Mouse (Mus musculus) heart, embryonic 14.5 days (tissue): ENCODE measurements around the gene Atp2a2. TPM values are rescaled to one million over a fixed set of nuclear protein-coding genes. Genes with fewer than 3 reads are reported as not detected.

Experiments
- ATAC-seq: fragments of 200-750 bp; cut with Nextera tagmentation; 2 replicates; pipeline ENCODE4 v1.8.0; 2017; ENCODE audit warnings: low read depth, moderate TSS enrichment; ENCODE audit not compliant: insufficient number of reproducible peaks, insufficient read depth, low FRiP score
- H3K27ac ChIP-seq, 2 experiments: fragments of 200-500 bp in 1 of 2; fragments of 300-500 bp in 1 of 2; sonication (generic) in 1 of 2; replicated peaks in 1 of 2; 2 replicates each; pipeline ENCODE4 v1.5.1; 2012 to 2014; ENCODE audit warnings: low read depth in 2 of 2, low read length in 2 of 2, control low read depth in 1 of 2, mild to moderate bottlenecking in 1 of 2, mixed read lengths in 1 of 2; ENCODE audit not compliant: control insufficient read depth in 1 of 2, insufficient read depth in 1 of 2
- H3K27me3 ChIP-seq: fragments of 300-500 bp; sonication (generic); 2 replicates; pipeline ENCODE4 v1.6.1; 2014; ENCODE audit warnings: mild to moderate bottlenecking, low read length, control low read depth; ENCODE audit not compliant: control insufficient read depth, insufficient read depth
- H3K36me3 ChIP-seq: fragments of 300-500 bp; sonication (generic); 2 replicates; pipeline ENCODE4 v1.6.1; 2014; ENCODE audit warnings: mild to moderate bottlenecking, control low read depth, low read length, mixed read lengths; ENCODE audit not compliant: control insufficient read depth, insufficient read depth
- H3K4me1 ChIP-seq, 2 experiments: fragments of 200-500 bp in 1 of 2; fragments of 300-500 bp in 1 of 2; sonication (generic) in 1 of 2; 2 replicates each; pipeline ENCODE4 v1.6.1; 2012 to 2014; ENCODE audit warnings: low read length in 2 of 2, control low read depth in 1 of 2, mixed read lengths in 1 of 2; ENCODE audit not compliant: control insufficient read depth in 2 of 2, insufficient read depth in 2 of 2
- H3K4me2 ChIP-seq: fragments of 300-500 bp; sonication (generic); 2 replicates; pipeline ENCODE4 v1.6.1; 2014; ENCODE audit warnings: mild to moderate bottlenecking, low read length
- H3K4me3 ChIP-seq, 2 experiments: fragments of 200-500 bp in 1 of 2; fragments of 300-500 bp in 1 of 2; sonication (generic) in 1 of 2; 2 replicates each; pipeline ENCODE4 v1.5.1; 2012 to 2014; ENCODE audit warnings: low read length in 2 of 2, mild to moderate bottlenecking in 2 of 2, control low read depth in 1 of 2, low read depth in 1 of 2, moderate library complexity in 1 of 2; ENCODE audit not compliant: control insufficient read depth in 1 of 2, insufficient read depth in 1 of 2
- H3K9ac ChIP-seq: fragments of 300-500 bp; sonication (generic); 2 replicates; pipeline ENCODE4 v1.6.1; 2014; ENCODE audit warnings: mild to moderate bottlenecking, low read length
- H3K9me3 ChIP-seq: fragments of 300-500 bp; sonication (generic); 2 replicates; pipeline ENCODE4 v1.6.1; 2016; ENCODE audit warnings: low read length, control low read depth; ENCODE audit not compliant: control insufficient read depth
- WGBS: fragments of 180-500 bp; shearing (Covaris S2); extraction: QIAGEN DNeasy Blood & Tissue Kit; methylation state at CpG from one replicate; pipeline ENCODE4 v1.1.7; 2014; 5-methylcytosine and 5-hydroxymethylcytosine counted together
- polyA plus RNA-seq: library from polyadenylated mRNA; unstranded; fragments of >200 nt; fragmentation: Nextera tagmentation; extraction: Ambion mirVana; gene quantifications from 2 replicates; pipeline ENCODE4 v1.2.1, GENCODE M21; 2014

Atp2a2 gene
- polyA plus RNA-seq, 1 experiment from 2014 or later: 472 TPM

DNA sequence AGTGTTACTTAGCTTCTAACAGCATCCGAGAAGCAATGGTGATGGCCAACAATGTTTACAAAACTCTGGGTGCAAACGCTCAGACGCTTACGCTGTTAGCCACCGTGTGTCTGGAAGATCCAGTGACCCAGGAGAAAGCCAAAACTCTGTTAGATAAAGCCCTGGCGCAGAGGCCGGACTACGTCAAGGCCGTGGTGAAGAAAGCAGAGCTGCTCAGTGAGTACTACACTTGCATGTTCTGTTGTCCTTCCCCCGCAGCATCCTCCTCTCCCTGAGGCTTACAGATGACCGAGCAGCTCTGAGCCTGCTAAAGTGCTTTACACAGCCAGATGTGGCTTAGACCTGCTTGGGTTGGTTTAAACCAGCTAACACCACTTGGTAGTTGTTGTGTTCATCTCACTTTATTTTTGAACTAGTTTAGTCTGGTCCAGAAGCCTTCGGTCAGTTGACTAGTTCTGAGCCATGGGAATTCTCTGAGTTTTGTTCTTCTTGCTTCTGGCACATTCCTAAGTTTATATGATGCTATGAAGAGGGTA lies 61.9 kb downstream of the Atp2a2 start:
- Histone ChIP-seq H3K9ac (0 out of 2 replicates have a peak overlapping the region, but pooled peaks have one; percentile 12), H3K36me3 (peaks cover 100% of the 10 kb centered on the region), H3K27ac (peak overlapping the region in 1 of 2 experiments; percentile 63; a peak in 1 of 4 replicates), H3K4me1 (peaks cover 2 to 11% of the 10 kb centered on the region in 2 experiments; a peak in 3 of 4 replicates), H3K4me2 (no peak overlapping the region), H3K27me3 (no peaks in the 10 kb centered on the region), H3K9me3 (no peaks in the 10 kb centered on the region), H3K4me3 (no peak overlapping the region)
- no peak for ATAC-seq
- WGBS: 90% methylated on average over 12 of the region's 12 CpGs

DNA sequence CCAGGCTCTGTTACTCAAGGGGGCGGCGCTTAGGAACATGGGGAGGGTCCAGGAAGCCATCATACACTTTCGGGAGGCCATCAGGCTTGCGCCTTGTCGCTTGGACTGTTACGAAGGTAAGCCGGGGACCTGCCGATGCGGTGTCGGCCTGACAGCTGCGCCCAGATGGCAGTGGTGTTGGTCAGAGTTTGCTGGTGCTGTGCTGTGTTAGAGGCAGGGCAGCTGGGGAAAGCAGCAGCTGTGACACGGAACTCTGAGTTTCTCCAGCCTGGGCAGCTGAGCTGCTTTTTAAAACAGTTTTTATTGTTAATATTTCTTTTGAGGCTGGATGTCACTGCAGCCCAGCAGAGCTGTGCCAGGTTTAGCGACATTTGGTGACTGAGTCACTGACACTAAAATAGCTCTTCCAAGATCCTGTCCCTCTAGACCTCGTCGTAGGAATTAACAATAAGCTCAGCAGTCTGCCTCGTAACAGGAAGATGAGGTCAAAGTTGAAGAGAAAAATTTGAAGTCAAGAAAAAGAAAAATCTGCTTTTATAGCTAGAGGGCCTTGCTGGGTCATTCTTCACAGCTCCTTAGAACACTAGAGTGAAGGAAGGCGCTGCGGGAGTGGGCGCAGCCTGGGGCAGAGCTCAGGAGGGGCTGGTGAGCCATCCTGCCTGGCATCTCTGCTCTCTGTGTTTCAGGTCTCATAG lies 62.5 kb downstream of the Atp2a2 start:
- peak overlapping the region; percentile 63 to 64 for H3K27ac ChIP-seq
- H3K9me3 ChIP-seq: no peaks in the 10 kb centered on the region
- H3K4me2 ChIP-seq: no peak overlapping the region
- peaks cover 100% of the 10 kb centered on the region for H3K36me3 ChIP-seq
- no peak overlapping the region for H3K4me3 ChIP-seq
- H3K9ac ChIP-seq: 0 out of 2 replicates have a peak overlapping the region, but pooled peaks have one; percentile 12
- no peaks in the 10 kb centered on the region for H3K27me3 ChIP-seq
- WGBS: 75% methylated on average over 19 of the region's 19 CpGs
- ATAC-seq: no peak
- H3K4me1 ChIP-seq: peaks cover 2 to 11% of the 10 kb centered on the region in 2 experiments; a peak in 3 of 4 replicates

DNA sequence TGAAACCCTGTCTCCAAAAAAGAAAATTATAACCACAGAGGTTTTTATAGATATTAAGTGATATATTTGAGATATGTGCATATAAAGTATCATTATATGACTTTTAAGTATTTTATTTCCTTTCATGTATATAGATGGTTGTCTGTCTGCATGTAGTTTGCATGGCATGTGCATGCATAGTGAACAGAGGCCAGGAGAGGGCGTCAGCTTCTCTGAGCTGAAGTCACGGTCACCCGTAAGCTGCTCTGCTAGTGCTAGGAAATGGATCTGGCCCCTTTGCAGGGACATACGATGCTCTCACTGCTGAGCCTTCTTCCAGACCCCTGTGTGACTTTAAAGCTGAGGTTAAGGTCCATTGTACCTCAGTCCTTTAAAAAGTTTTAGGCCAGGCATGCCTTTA lies 67.5 kb downstream of the Atp2a2 start:
- H3K9me3 ChIP-seq: no peaks in the 10 kb centered on the region
- H3K27ac ChIP-seq: no peak overlapping the region
- H3K9ac ChIP-seq: no peak overlapping the region
- no peak overlapping the region for H3K4me3 ChIP-seq
- H3K4me2 ChIP-seq: no peak overlapping the region
- no peak for ATAC-seq
- 0 out of 4 replicates have a peak, but pooled peaks cover 0 to 5% of the 10 kb centered on the region in 2 experiments for H3K4me1 ChIP-seq
- 79% methylated on average over 4 of the region's 4 CpGs for WGBS
- H3K36me3 ChIP-seq: peaks cover 99% of the 10 kb centered on the region
- H3K27me3 ChIP-seq: no peaks in the 10 kb centered on the region

DNA sequence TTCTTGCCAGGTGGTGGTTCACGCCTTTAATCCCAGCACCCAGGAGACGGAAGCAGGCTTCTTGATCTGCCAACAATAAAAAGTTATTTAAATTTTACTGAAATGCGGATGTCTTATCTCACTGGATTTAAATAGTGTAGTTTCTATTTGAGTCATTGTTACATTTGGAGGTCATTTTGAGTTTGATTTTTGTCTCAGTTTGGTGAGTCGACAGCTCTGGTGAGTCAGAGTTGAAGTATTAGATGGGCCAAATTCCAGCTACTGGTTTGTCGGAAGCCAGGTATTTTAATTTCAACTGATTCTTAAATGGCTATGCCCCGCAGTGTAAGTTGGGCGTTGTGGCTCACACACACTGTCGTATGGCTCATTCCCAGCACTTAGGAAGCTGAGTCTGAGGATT lies 70.8 kb downstream of the Atp2a2 start:
- no peak for ATAC-seq

DNA sequence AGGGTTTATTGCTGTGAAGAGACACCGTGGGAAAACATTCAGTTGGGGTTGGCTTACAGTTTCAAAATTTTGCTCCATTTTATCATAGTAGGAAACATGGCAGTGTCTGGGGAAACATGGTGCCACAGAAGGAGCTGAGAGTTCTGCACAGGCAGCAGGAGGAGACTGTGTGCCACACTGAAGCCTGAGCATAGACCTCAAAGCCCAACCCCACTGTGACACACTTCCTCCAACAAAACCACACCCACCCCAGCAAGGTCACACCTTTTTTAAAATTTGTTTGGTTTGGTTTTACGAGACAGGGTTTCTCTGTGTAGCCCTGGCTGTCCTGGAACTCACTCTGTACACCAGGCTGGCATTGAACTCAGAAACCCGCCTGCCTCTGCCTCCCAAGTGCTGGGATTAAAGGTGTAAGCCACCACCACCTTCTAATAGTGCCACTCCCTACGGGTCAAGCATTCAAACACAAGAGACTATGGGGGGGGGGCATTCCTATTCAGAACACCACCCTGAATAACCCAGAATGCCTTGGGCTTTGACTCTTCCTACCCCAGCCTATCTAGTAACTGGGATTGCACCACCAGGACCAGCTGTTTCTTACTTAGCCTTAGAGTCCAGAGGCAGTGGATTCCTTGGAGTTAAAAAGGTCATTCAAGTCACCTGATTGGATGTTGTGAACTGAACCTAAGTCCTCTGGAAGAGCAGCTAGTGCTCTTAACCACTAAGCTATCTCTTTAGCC lies 71.8 kb downstream of the Atp2a2 start:
- Histone ChIP-seq H3K27ac (no peak overlapping the region), H3K9me3 (no peaks in the 10 kb centered on the region), H3K27me3 (no peaks in the 10 kb centered on the region), H3K9ac (no peak overlapping the region), H3K4me1 (no peaks in the 10 kb centered on the region), H3K4me3 (no peak overlapping the region), H3K36me3 (peaks cover 79% of the 10 kb centered on the region), H3K4me2 (no peak overlapping the region)
- 89% methylated on average over 4 of the region's 4 CpGs for WGBS
- ATAC-seq: no peak

More for the DNA sequence above, 70.8 kb downstream of the Atp2a2 start:
- Histone ChIP-seq H3K36me3 (peaks cover 86% of the 10 kb centered on the region), H3K4me3 (no peak overlapping the region), H3K4me1 (no peaks in the 10 kb centered on the region), H3K27me3 (no peaks in the 10 kb centered on the region), H3K9ac (no peak overlapping the region), H3K4me2 (no peak overlapping the region), H3K9me3 (no peaks in the 10 kb centered on the region), H3K27ac (no peak overlapping the region)
- WGBS: 66% methylated on average over 8 of the region's 8 CpGs

DNA sequence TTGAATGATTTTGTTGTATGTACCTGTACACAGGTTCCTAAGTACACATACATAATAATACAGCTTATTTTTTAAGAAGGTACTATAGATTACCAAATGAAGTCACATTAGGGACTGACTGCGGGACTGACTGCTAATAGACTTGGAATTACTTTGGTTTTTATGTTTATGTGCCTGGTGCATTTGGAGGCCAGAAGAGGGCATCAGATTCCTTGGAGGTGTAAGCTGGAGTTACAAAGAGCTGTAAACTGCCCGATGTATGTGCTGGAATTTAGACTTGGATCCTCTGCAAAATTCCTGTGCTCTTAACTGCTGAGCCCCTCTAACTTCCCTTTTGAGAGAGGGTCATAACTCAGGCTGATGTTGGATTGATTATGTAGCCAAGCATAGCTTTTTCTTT lies 76.5 kb downstream of the Atp2a2 start:
- Histone ChIP-seq H3K27me3 (no peaks in the 10 kb centered on the region), H3K4me3 (no peak overlapping the region), H3K9me3 (no peaks in the 10 kb centered on the region), H3K36me3 (peaks cover 36% of the 10 kb centered on the region), H3K4me1 (peaks cover 4 to 15% of the 10 kb centered on the region in 2 experiments; a peak in 3 of 4 replicates), H3K4me2 (no peak overlapping the region), H3K27ac (no peak overlapping the region), H3K9ac (no peak overlapping the region)
- no peak for ATAC-seq
- WGBS: 69% methylated on average over 2 of the region's 2 CpGs

DNA sequence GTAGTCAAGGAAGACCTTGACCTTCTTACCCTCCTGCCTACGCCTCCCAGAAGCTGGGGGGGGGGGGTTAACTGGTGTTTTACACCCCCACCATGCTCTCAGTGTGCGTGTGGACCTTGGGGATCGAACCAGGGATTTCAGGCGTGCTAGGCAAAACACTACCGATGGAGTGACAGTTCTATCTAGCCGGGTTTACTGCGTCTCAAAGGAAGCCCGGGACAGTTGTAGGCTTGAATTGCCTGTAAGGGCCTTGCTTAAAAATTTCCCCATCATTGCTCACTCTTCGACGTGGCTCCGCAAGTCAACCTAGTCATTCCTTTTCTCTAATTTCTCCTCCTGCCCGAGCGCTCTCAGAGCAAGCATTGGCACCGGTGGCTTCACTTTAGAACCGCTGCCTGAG lies 78.9 kb downstream of the Atp2a2 start:
- H3K4me1 ChIP-seq: peaks cover 4 to 15% of the 10 kb centered on the region in 2 experiments; a peak in 3 of 4 replicates
- no peaks in the 10 kb centered on the region for H3K9me3 ChIP-seq
- H3K27me3 ChIP-seq: no peaks in the 10 kb centered on the region
- peaks cover 11% of the 10 kb centered on the region for H3K36me3 ChIP-seq
- no peak for ATAC-seq
- peak overlapping the region; percentile 93 for H3K4me2 ChIP-seq
- peak overlapping the region; percentile 86 to 87 for H3K4me3 ChIP-seq
- 24% methylated on average over 15 of the region's 15 CpGs for WGBS
- no peak overlapping the region for H3K27ac ChIP-seq
- peak overlapping the region; percentile 96 for H3K9ac ChIP-seq
